Mouse (Mus musculus): Measurements from ENCODE around the gene Mylk3. TPM values are rescaled to one million over a fixed set of nuclear protein-coding genes. Genes with fewer than 3 reads are reported as not detected.

The Mylk3 gene
- total and polyA plus RNA-seq, 2 experiments from 2014 or later = 340 to 398 TPM

DNA sequence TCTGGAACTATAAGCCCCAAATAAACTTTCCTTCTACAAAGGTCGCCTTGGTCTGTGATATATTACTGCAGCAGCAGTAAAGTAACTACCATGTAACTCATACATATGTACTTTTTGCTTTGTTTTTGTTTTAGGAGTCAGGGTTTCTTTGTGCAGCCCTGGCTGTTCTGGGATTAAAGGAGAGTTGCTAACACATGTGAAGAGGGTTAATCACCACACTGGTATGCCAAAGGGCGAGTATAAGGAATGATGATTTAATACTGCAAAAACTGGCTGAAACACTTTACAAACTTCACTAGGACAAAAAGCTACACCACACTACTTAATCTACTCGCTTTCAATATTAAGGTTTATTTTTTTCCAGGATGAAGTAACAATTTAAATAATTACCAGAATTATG is 22.4 kb upstream of the Mylk3 start:
- ATAC-seq (ENCODE audit: insufficient read depth, low read depth) (no peak), DNase-seq (ENCODE audit: low spot score) (no peak)
- WGBS = 66% methylated on average over 3 of the region's 3 CpGs
- peaks cover 8% of the 10 kb centered on the region; the same call in 1 of the 2 replicates for H3K4me1 ChIP-seq (ENCODE audit: control insufficient read depth, insufficient read depth)
- 0 out of 2 replicates have a peak overlapping the region, but pooled peaks have one; percentile 3 for H3K27ac ChIP-seq (ENCODE audit: low read depth)
- TF ChIP-seq CTCF (IDR thresholded peaks at IDR 0.05; ENCODE audit: low read depth) (no peak), EP300 (IDR thresholded peaks at IDR 0.05; ENCODE audit: low read depth) (no peak)
- H3K36me3 ChIP-seq (replicated peaks; ENCODE audit: control insufficient read depth, insufficient read depth, low read length) = peaks cover 20% of the 10 kb centered on the region
- no peak overlapping the region for H3K4me2 ChIP-seq (ENCODE audit: low read depth, low read length)
- no peak overlapping the region for H3K4me3 ChIP-seq (ENCODE audit: low read depth, low read length)
- no peaks in the 10 kb centered on the region for H3K9me3 ChIP-seq (replicated peaks; ENCODE audit: control insufficient read depth, low read length)
- H3K9ac ChIP-seq (replicated peaks; ENCODE audit: low read depth, low read length) = no peak overlapping the region
- H3K27me3 ChIP-seq (ENCODE audit: control insufficient read depth, insufficient read depth, low read length) = no peaks in the 10 kb centered on the region

DNA sequence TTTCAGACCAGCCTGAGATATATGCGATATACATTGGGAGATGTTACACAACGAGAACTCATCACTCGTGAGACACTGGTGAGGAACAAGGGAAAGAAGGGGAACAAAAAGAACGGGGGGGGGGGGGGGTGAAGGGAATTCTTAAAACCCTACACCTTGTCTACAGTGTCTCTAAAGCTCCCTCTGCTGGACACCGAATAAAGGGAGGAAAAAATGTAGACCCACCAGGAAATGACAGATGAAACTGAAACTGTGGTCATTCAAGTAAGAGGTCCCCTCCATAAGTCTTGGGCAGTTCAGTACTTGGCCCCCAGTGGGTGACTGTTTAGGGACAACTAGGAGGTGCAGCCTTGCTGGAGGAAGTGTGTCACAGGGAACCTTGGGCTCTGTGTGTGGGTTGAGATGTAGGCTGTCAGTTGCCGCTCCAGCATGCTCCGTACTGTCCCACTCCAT is 21.9 kb upstream of the Mylk3 start:
- Histone ChIP-seq H3K27ac (ENCODE audit: low read depth) (0 out of 2 replicates have a peak overlapping the region, but pooled peaks have one; percentile 3), H3K4me2 (ENCODE audit: low read depth, low read length) (no peak overlapping the region), H3K9me3 (replicated peaks; ENCODE audit: control insufficient read depth, low read length) (no peaks in the 10 kb centered on the region), H3K4me1 (ENCODE audit: control insufficient read depth, insufficient read depth) (peaks cover 8% of the 10 kb centered on the region; the same call in 1 of the 2 replicates), H3K27me3 (ENCODE audit: control insufficient read depth, insufficient read depth, low read length) (no peaks in the 10 kb centered on the region), H3K36me3 (replicated peaks; ENCODE audit: control insufficient read depth, insufficient read depth, low read length) (peaks cover 20% of the 10 kb centered on the region), H3K4me3 (ENCODE audit: low read depth, low read length) (no peak overlapping the region), H3K9ac (replicated peaks; ENCODE audit: low read depth, low read length) (no peak overlapping the region)
- TF ChIP-seq CTCF (IDR thresholded peaks at IDR 0.05; ENCODE audit: low read depth) = peak; percentile 70
- TF ChIP-seq EP300 (IDR thresholded peaks at IDR 0.05; ENCODE audit: low read depth) = no peak
- DNase-seq (ENCODE audit: low spot score) = peak; percentile 66
- WGBS = 51% methylated on average over 7 of the region's 7 CpGs
- ATAC-seq (ENCODE audit: insufficient read depth, low read depth) = 0 out of 2 replicates have a peak, but pooled peaks have one; percentile 27

DNA sequence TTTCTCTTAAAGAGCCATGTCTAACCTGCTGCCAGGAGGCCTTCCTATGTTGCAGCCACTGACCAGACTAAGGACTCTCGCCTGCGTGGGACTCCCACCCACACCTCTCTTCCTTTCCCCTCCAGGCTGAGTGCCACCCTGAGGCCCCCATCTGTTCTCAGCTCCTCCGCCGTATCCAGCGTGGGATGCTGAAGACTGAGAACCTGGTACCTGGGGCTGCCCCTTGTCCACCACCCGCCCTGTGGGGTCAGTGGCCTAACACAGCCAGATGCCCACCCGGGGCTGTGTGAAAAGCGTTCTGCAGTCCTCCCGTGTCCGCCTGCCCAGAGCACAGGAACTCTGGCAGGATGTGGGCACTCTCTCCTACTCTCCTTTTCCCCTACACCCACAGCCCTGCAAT is 19.8 kb upstream of the Mylk3 start:
- ATAC-seq (ENCODE audit: insufficient read depth, low read depth) = no peak
- Histone ChIP-seq H3K4me1 (ENCODE audit: control insufficient read depth, insufficient read depth) (peaks cover 8% of the 10 kb centered on the region; the same call in 1 of the 2 replicates), H3K4me3 (ENCODE audit: low read depth, low read length) (no peak overlapping the region), H3K36me3 (replicated peaks; ENCODE audit: control insufficient read depth, insufficient read depth, low read length) (peaks cover 11% of the 10 kb centered on the region), H3K4me2 (ENCODE audit: low read depth, low read length) (no peak overlapping the region), H3K27me3 (ENCODE audit: control insufficient read depth, insufficient read depth, low read length) (no peaks in the 10 kb centered on the region), H3K9me3 (replicated peaks; ENCODE audit: control insufficient read depth, low read length) (no peaks in the 10 kb centered on the region), H3K9ac (replicated peaks; ENCODE audit: low read depth, low read length) (no peak overlapping the region), H3K27ac (ENCODE audit: low read depth) (no peak overlapping the region)
- no peak for DNase-seq (ENCODE audit: low spot score)
- 59% methylated on average over 10 of the region's 10 CpGs for WGBS
- no peak for TF ChIP-seq EP300 (IDR thresholded peaks at IDR 0.05; ENCODE audit: low read depth)
- no peak for TF ChIP-seq CTCF (IDR thresholded peaks at IDR 0.05; ENCODE audit: low read depth)

DNA sequence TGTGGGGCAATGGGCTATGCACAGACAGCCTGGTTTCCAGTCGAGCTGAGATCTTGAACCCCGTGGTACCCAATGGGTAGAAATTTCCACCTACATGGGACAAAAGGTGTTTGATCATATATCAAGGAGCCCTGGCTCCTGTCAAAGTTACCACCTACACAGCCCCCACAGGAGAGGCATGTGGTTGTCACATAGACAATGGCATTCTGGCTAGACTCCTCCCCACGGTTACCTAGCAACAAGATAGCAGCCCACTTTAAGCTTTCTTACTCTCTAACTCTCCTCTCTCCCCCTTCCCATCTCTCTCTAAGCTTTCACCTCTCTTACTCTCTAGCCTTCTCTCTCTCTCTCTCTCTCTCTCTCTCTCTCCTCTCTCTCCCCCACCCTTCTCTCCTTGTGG is 19.3 kb upstream of the Mylk3 start:
- H3K9ac ChIP-seq (replicated peaks; ENCODE audit: low read depth, low read length) = no peak overlapping the region
- peaks cover 8% of the 10 kb centered on the region; the same call in 1 of the 2 replicates for H3K4me1 ChIP-seq (ENCODE audit: control insufficient read depth, insufficient read depth)
- ATAC-seq (ENCODE audit: insufficient read depth, low read depth) (peak; percentile 53; the same call in 1 of the 2 replicates), DNase-seq (ENCODE audit: low spot score) (peak; percentile 47)
- TF ChIP-seq CTCF (IDR thresholded peaks at IDR 0.05; ENCODE audit: low read depth) (no peak), EP300 (IDR thresholded peaks at IDR 0.05; ENCODE audit: low read depth) (no peak)
- no peaks in the 10 kb centered on the region for H3K9me3 ChIP-seq (replicated peaks; ENCODE audit: control insufficient read depth, low read length)
- no peak overlapping the region for H3K4me2 ChIP-seq (ENCODE audit: low read depth, low read length)
- H3K27ac ChIP-seq (ENCODE audit: low read depth) = no peak overlapping the region
- no peak overlapping the region for H3K4me3 ChIP-seq (ENCODE audit: low read depth, low read length)
- H3K36me3 ChIP-seq (replicated peaks; ENCODE audit: control insufficient read depth, insufficient read depth, low read length) = peaks cover 9% of the 10 kb centered on the region
- no peaks in the 10 kb centered on the region for H3K27me3 ChIP-seq (ENCODE audit: control insufficient read depth, insufficient read depth, low read length)
- WGBS = 21% methylated on average over 3 of the region's 3 CpGs

DNA sequence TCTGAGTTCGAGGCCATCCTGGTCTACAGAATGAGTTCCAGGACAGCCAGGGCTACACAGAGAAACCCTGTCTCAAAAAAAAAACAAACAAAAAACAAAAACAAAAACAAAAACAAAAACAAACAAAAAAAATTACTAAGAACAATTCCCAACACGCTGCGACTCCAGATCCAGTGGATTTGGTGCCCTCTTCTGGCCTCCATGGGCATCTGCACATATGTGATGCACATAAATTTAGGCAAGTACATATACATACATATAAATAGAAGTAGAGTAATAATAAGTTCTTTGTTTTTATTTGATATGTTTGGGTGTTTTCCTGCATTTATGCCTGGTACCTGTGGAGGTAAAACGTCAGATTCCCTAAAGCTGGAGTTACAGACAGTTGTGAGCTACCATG is 12.4 kb upstream of the Mylk3 start:
- no peaks in the 10 kb centered on the region for H3K36me3 ChIP-seq (replicated peaks; ENCODE audit: control insufficient read depth, insufficient read depth, low read length)
- H3K4me1 ChIP-seq (ENCODE audit: control insufficient read depth, insufficient read depth) = no peaks in the 10 kb centered on the region; the same call in 1 of the 2 replicates
- DNase-seq (ENCODE audit: low spot score) (no peak), ATAC-seq (ENCODE audit: insufficient read depth, low read depth) (no peak)
- no peak for TF ChIP-seq EP300 (IDR thresholded peaks at IDR 0.05; ENCODE audit: low read depth)
- peak; percentile 32 for TF ChIP-seq CTCF (IDR thresholded peaks at IDR 0.05; ENCODE audit: low read depth)
- no peak overlapping the region for H3K4me2 ChIP-seq (ENCODE audit: low read depth, low read length)
- no peak overlapping the region for H3K9ac ChIP-seq (replicated peaks; ENCODE audit: low read depth, low read length)
- no peak overlapping the region for H3K27ac ChIP-seq (ENCODE audit: low read depth)
- WGBS = 87% methylated on average over 4 of the region's 4 CpGs
- H3K9me3 ChIP-seq (replicated peaks; ENCODE audit: control insufficient read depth, low read length) = no peaks in the 10 kb centered on the region
- no peaks in the 10 kb centered on the region for H3K27me3 ChIP-seq (ENCODE audit: control insufficient read depth, insufficient read depth, low read length)
- no peak overlapping the region for H3K4me3 ChIP-seq (ENCODE audit: low read depth, low read length)

DNA sequence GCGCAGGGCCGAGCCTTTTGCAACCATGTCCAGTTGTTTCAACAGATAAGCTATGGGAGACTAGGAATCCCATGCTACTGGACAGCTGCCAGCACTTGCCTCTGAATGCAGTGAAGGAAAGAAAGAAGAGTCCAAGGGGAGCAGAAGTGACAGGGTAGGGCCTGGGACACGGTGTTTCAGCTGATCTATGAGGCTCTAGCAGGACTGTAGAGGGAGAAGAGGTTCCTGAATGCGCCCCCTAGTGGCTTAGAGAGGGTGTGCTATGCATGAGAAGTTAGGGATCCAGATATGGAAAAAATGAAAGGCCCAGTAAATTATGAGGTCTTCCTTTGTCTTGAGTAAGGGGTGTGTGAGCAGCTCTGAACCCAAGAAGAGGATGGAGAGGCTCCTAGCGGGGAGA is 11.4 kb upstream of the Mylk3 start:
- 0 out of 2 replicates have a peak overlapping the region, but pooled peaks have one; percentile 26 for H3K27ac ChIP-seq (ENCODE audit: low read depth)
- H3K36me3 ChIP-seq (replicated peaks; ENCODE audit: control insufficient read depth, insufficient read depth, low read length) = no peaks in the 10 kb centered on the region
- DNase-seq (ENCODE audit: low spot score) (peak; percentile 77), ATAC-seq (ENCODE audit: insufficient read depth, low read depth) (peak; percentile 90)
- TF ChIP-seq EP300 (IDR thresholded peaks at IDR 0.05; ENCODE audit: low read depth) = no peak
- TF ChIP-seq CTCF (IDR thresholded peaks at IDR 0.05; ENCODE audit: low read depth) = peak; percentile 87
- H3K9ac ChIP-seq (replicated peaks; ENCODE audit: low read depth, low read length) = no peak overlapping the region
- no peaks in the 10 kb centered on the region for H3K9me3 ChIP-seq (replicated peaks; ENCODE audit: control insufficient read depth, low read length)
- H3K4me3 ChIP-seq (ENCODE audit: low read depth, low read length) = no peak overlapping the region
- no peak overlapping the region for H3K4me2 ChIP-seq (ENCODE audit: low read depth, low read length)
- H3K4me1 ChIP-seq (ENCODE audit: control insufficient read depth, insufficient read depth) = no peaks in the 10 kb centered on the region; the same call in 1 of the 2 replicates
- 19% methylated on average over 5 of the region's 5 CpGs for WGBS
- H3K27me3 ChIP-seq (ENCODE audit: control insufficient read depth, insufficient read depth, low read length) = no peaks in the 10 kb centered on the region

Data from heart, postnatal 0 days (tissue).